Mouse (Mus musculus) hindbrain, embryonic 12.5 days (tissue): ENCODE results near the gene Fxr1. TPM values are rescaled to one million over a fixed set of nuclear protein-coding genes. Genes with fewer than 3 reads are reported as not detected.
"Not testable (repeated sequence)": the region's sequence is repeated elsewhere in the genome, so short reads cannot be mapped to it uniquely, and the experiment has no call there.

Experiments used
- ATAC-seq: fragments of 200-750 bp; cut with Nextera tagmentation; 2 replicates; pipeline ENCODE4 v1.8.0; 2017; ENCODE audit warnings: moderate TSS enrichment; ENCODE audit not compliant: low FRiP score
- H3K27ac ChIP-seq: fragments of 300-500 bp; sonication (generic); 2 replicates; pipeline ENCODE4 v1.5.1; 2016; ENCODE audit warnings: mild to moderate bottlenecking
- H3K27me3 ChIP-seq: fragments of 300-500 bp; sonication (generic); 2 replicates; pipeline ENCODE4 v1.6.1; 2016; ENCODE audit warnings: mild to moderate bottlenecking
- H3K36me3 ChIP-seq: fragments of 300-500 bp; sonication (generic); 2 replicates; pipeline ENCODE4 v1.6.1; 2016; ENCODE audit warnings: mild to moderate bottlenecking
- H3K4me1 ChIP-seq: fragments of 300-500 bp; sonication (generic); 2 replicates; pipeline ENCODE4 v1.6.1; 2016
- H3K4me2 ChIP-seq: fragments of 300-500 bp; sonication (generic); replicated peaks from 2 replicates; pipeline ENCODE4 v1.6.1; 2016; ENCODE audit warnings: mild to moderate bottlenecking
- H3K4me3 ChIP-seq: fragments of 300-500 bp; sonication (generic); 2 replicates; pipeline ENCODE4 v1.5.1; 2016; ENCODE audit warnings: mild to moderate bottlenecking
- H3K9ac ChIP-seq: fragments of 300-500 bp; sonication (generic); 2 replicates; pipeline ENCODE4 v1.6.1; 2016; ENCODE audit warnings: mild to moderate bottlenecking, moderate library complexity
- H3K9me3 ChIP-seq: fragments of 300-500 bp; sonication (generic); replicated peaks from 2 replicates; pipeline ENCODE4 v1.6.1; 2016; ENCODE audit warnings: mild to moderate bottlenecking
- WGBS: fragments of 180-500 bp; shearing (Covaris S2); methylation state at CpG from one replicate; pipeline ENCODE4 v1.1.7; 2016; 5-methylcytosine and 5-hydroxymethylcytosine counted together
- polyA plus RNA-seq: library from polyadenylated mRNA; unstranded; fragments of >200 nt; fragmentation: Nextera tagmentation; extraction: Ambion mirVana; gene quantifications from 2 replicates; pipeline ENCODE4 v1.2.1, GENCODE M21; 2016

Gene Fxr1
- polyA plus RNA-seq = 56.4 and 59.9 TPM in 2 replicates

- Histone ChIP-seq H3K27ac (peak within 1 kb of the TSS; percentile 96), H3K4me3 (peak within 1 kb of the TSS; percentile 95), H3K27me3 (no peaks in the 10 kb centered on the region), H3K36me3 (no peaks in the 10 kb centered on the region), H3K9me3 (no peaks in the 10 kb centered on the region), H3K4me1 (peaks cover 10% of the 10 kb centered on the region), H3K4me2 (peak within 1 kb of the TSS; percentile 69), H3K9ac (peak within 1 kb of the TSS; percentile 99)
- ATAC-seq = peak; percentile 97
- under 1% methylated on average over 58 of the region's 97 CpGs for WGBS
These were observed at the start of gene Fxr1 for GRCm38 (mm10) chr3:34019540-34020381. Gene Fxr1 (plus strand): TSS chr3:34019943.

- Histone ChIP-seq H3K36me3 (no peaks in the 10 kb centered on the region), H3K4me3 (no peak overlapping the region), H3K4me1 (no peaks in the 10 kb centered on the region), H3K27me3 (no peaks in the 10 kb centered on the region), H3K9ac (no peak overlapping the region), H3K27ac (no peak overlapping the region), H3K9me3 (no peaks in the 10 kb centered on the region), H3K4me2 (no peak overlapping the region)
- WGBS = 76% methylated on average over 6 of the region's 6 CpGs
- no peak for ATAC-seq
These were observed 40.3 kb upstream of the Fxr1 start for GRCm38 (mm10) chr3:33979395-33979794.

GRCm38 (mm10) chr3:33982746-33983145, 37.0 kb upstream of the Fxr1 start:
- H3K27me3 ChIP-seq = no peaks in the 10 kb centered on the region
- no peaks in the 10 kb centered on the region for H3K4me1 ChIP-seq
- H3K9me3 ChIP-seq = no peaks in the 10 kb centered on the region
- no peaks in the 10 kb centered on the region for H3K36me3 ChIP-seq
- no peak overlapping the region for H3K4me3 ChIP-seq
- ATAC-seq = no peak
- no peak overlapping the region for H3K27ac ChIP-seq
- H3K4me2 ChIP-seq = no peak overlapping the region
- no peak overlapping the region for H3K9ac ChIP-seq
- WGBS = 92% methylated on average over 5 of the region's 5 CpGs

- no peaks in the 10 kb centered on the region for H3K9me3 ChIP-seq
- ATAC-seq = no peak
- no peak overlapping the region for H3K4me3 ChIP-seq
- H3K27me3 ChIP-seq = no peaks in the 10 kb centered on the region
- no peak overlapping the region for H3K4me2 ChIP-seq
- H3K4me1 ChIP-seq = no peaks in the 10 kb centered on the region
- no peaks in the 10 kb centered on the region for H3K36me3 ChIP-seq
- no peak overlapping the region for H3K27ac ChIP-seq
- WGBS = 71% methylated on average over 8 of the region's 8 CpGs
- H3K9ac ChIP-seq = no peak overlapping the region
These were observed 30.4 kb upstream of the Fxr1 start for GRCm38 (mm10) chr3:33989302-33989701.

- no peaks in the 10 kb centered on the region for H3K27me3 ChIP-seq
- 73% methylated on average over 10 of the region's 10 CpGs for WGBS
These were observed 29.3 kb upstream of the Fxr1 start for GRCm38 (mm10) chr3:33990451-33990850.

GRCm38 (mm10) chr3:33990921-33991320, 28.8 kb upstream of the Fxr1 start:
- Histone ChIP-seq H3K27ac (no peak overlapping the region), H3K9ac (no peak overlapping the region), H3K4me3 (no peak overlapping the region), H3K27me3 (no peaks in the 10 kb centered on the region), H3K36me3 (no peaks in the 10 kb centered on the region), H3K9me3 (no peaks in the 10 kb centered on the region), H3K4me2 (no peak overlapping the region), H3K4me1 (no peaks in the 10 kb centered on the region)
- ATAC-seq = no peak
- 69% methylated on average over 8 of the region's 8 CpGs for WGBS

More at GRCm38 (mm10) chr3:33990451-33990850, 29.3 kb upstream of the Fxr1 start:
- Histone ChIP-seq H3K27ac (no peak overlapping the region), H3K4me2 (no peak overlapping the region), H3K36me3 (no peaks in the 10 kb centered on the region), H3K4me1 (no peaks in the 10 kb centered on the region), H3K4me3 (no peak overlapping the region), H3K9me3 (no peaks in the 10 kb centered on the region), H3K9ac (no peak overlapping the region)
- no peak for ATAC-seq

- no peaks in the 10 kb centered on the region for H3K4me1 ChIP-seq
- ATAC-seq = no peak
- H3K27me3 ChIP-seq = no peaks in the 10 kb centered on the region
- H3K36me3 ChIP-seq = no peaks in the 10 kb centered on the region
- WGBS = 91% methylated on average over 14 of the region's 14 CpGs
- H3K9me3 ChIP-seq = no peaks in the 10 kb centered on the region
- H3K9ac ChIP-seq = no peak overlapping the region
- no peak overlapping the region for H3K27ac ChIP-seq
- H3K4me2 ChIP-seq = no peak overlapping the region
- no peak overlapping the region for H3K4me3 ChIP-seq
These were observed 26.2 kb upstream of the Fxr1 start for GRCm38 (mm10) chr3:33993421-33994126.

- no peak for ATAC-seq
- H3K4me3 ChIP-seq = no peak overlapping the region
- no peaks in the 10 kb centered on the region for H3K27me3 ChIP-seq
- no peaks in the 10 kb centered on the region for H3K9me3 ChIP-seq
- 79% methylated on average over 3 of the region's 3 CpGs for WGBS
- H3K4me2 ChIP-seq = no peak overlapping the region
- H3K4me1 ChIP-seq = no peaks in the 10 kb centered on the region
- no peak overlapping the region for H3K9ac ChIP-seq
- H3K36me3 ChIP-seq = no peaks in the 10 kb centered on the region
- no peak overlapping the region for H3K27ac ChIP-seq
These were observed 25.6 kb upstream of the Fxr1 start for GRCm38 (mm10) chr3:33994127-33994488.

GRCm38 (mm10) chr3:34001691-34002090, 18.1 kb upstream of the Fxr1 start:
- not testable (repeated sequence) for H3K36me3 ChIP-seq, H3K9ac ChIP-seq, H3K4me3 ChIP-seq, H3K9me3 ChIP-seq, H3K27me3 ChIP-seq, ATAC-seq, H3K27ac ChIP-seq, H3K4me1 ChIP-seq, H3K4me2 ChIP-seq

- Histone ChIP-seq H3K36me3 (no peaks in the 10 kb centered on the region), H3K4me3 (no peak overlapping the region), H3K4me1 (no peaks in the 10 kb centered on the region), H3K27me3 (no peaks in the 10 kb centered on the region), H3K27ac (no peak overlapping the region), H3K9ac (no peak overlapping the region), H3K4me2 (no peak overlapping the region), H3K9me3 (no peaks in the 10 kb centered on the region)
- 89% methylated on average over 3 of the region's 3 CpGs for WGBS
- no peak for ATAC-seq
These were observed 15.9 kb upstream of the Fxr1 start for GRCm38 (mm10) chr3:34003860-34004259.

- H3K4me3 ChIP-seq = no peak overlapping the region
- no peaks in the 10 kb centered on the region for H3K36me3 ChIP-seq
- H3K9me3 ChIP-seq = no peaks in the 10 kb centered on the region
- no peak overlapping the region for H3K4me2 ChIP-seq
- H3K27me3 ChIP-seq = no peaks in the 10 kb centered on the region
- no peak for ATAC-seq
- 46% methylated on average over 2 of the region's 2 CpGs for WGBS
- no peaks in the 10 kb centered on the region for H3K4me1 ChIP-seq
- no peak overlapping the region for H3K27ac ChIP-seq
- no peak overlapping the region for H3K9ac ChIP-seq
These were observed 13.4 kb upstream of the Fxr1 start for GRCm38 (mm10) chr3:34006301-34006700.

- no peak overlapping the region for H3K27ac ChIP-seq
- H3K9ac ChIP-seq = no peak overlapping the region
- ATAC-seq = no peak
- no peak overlapping the region for H3K4me2 ChIP-seq
- no peaks in the 10 kb centered on the region for H3K36me3 ChIP-seq
- no peaks in the 10 kb centered on the region for H3K27me3 ChIP-seq
- no peaks in the 10 kb centered on the region for H3K4me1 ChIP-seq
- H3K4me3 ChIP-seq = no peak overlapping the region
- 65% methylated on average over 3 of the region's 3 CpGs for WGBS
- H3K9me3 ChIP-seq = no peaks in the 10 kb centered on the region
These were observed 12.9 kb upstream of the Fxr1 start for GRCm38 (mm10) chr3:34006824-34007223.

GRCm38 (mm10) chr3:34007611-34008010, 12.1 kb upstream of the Fxr1 start:
- 49% methylated on average over 4 of the region's 4 CpGs for WGBS
- no peak for ATAC-seq
- Histone ChIP-seq H3K27me3 (no peaks in the 10 kb centered on the region), H3K4me3 (no peak overlapping the region), H3K36me3 (no peaks in the 10 kb centered on the region), H3K9ac (no peak overlapping the region), H3K4me1 (no peaks in the 10 kb centered on the region), H3K27ac (no peak overlapping the region), H3K9me3 (no peaks in the 10 kb centered on the region), H3K4me2 (no peak overlapping the region)
